Mouse (Mus musculus) cerebellum, adult 2 months (tissue): ENCODE measurements around the gene Coro7.

Experiments used
- CTCF ChIP-seq: fragments of 200-500 bp; IDR thresholded peaks from 2 replicates; pipeline ENCODE4 v1.5.1; 2011; ENCODE audit warnings: low read depth, mild to moderate bottlenecking, control low read depth, low read length, moderate library complexity, borderline replicate concordance; ENCODE audit not compliant: insufficient read depth
- POLR2A ChIP-seq: fragments of 200-500 bp; IDR thresholded peaks from 2 replicates; pipeline ENCODE4 v1.6.1; 2011; ENCODE audit warnings: low read length, control low read depth, borderline replicate concordance; ENCODE audit not compliant: insufficient read depth

- TF ChIP-seq CTCF: no peak
- TF ChIP-seq POLR2A: no peak
Observed at GRCm38 (mm10) chr16:4611193-4611592, 68.4 kb downstream of the Coro7 start.
